Mouse (Mus musculus) activated CD4-positive, CD25-positive, alpha-beta regulatory T cell, adult 4 months (primary cell): ENCODE data around the gene Sec22b. TPM values are rescaled to one million over a fixed set of nuclear protein-coding genes. Genes with fewer than 3 reads are reported as not detected.

Experiments used
- ATAC-seq: one replicate; pipeline ENCODE4 v1.8.0; 2017
- polyA plus RNA-seq, 2 experiments: library from polyadenylated mRNA; unstranded; fragments of 100-300 nt; shearing (Covaris generic); gene quantifications; one replicate each; pipeline ENCODE4 v1.2.1; 2017

Sec22b gene
- 10 to 100 TPM; 73.7 to 77.3 TPM for polyA plus RNA-seq

DNA sequence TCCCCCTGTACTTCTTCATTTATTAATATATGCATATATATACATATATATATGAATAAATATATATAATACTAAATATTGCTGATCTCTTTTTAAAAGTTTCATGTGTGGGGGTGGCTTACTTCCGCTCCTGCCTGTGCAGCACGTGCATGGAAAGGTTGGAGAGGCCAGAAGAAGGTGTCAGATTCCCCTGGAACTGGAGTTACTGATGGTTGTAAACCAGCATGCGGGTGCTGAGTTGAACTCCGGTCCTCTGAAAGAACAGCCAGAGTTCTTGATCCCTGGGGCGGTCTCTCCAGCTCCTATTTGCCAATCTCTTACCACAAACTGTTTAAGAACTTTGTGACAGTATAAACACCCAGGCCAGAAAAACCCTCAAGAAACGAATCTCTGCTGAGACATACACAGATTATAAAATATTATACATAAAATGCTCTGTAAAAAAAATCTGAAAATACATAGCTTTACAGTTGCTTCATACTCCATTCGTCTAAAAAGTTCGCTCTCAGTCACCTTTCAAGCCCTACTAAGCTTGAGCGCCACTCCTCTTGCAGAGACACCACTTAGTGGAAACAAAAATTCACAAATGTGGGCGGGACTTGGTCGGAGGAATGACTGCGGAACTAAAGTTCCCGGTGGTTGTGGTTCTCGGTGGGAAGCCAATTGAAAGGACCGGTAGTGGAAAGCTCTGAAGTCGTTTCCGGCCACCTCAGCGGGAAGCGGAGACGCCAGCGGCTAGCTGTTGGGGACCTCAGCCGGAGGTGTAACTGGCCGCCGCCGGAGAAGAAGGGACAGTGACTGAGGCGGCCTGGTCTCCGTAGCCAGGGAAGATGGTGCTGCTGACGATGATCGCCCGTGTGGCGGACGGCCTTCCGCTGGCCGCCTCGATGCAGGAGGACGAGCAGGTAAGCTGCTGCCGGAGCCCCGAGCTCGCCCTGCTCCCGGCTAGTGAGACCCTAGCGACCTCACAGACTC lies at the start of gene Sec22b:
Sec22b (plus strand) TSS at position 675 of the 975 bp plus-strand sequence.
- peak; percentile 98 for ATAC-seq

DNA sequence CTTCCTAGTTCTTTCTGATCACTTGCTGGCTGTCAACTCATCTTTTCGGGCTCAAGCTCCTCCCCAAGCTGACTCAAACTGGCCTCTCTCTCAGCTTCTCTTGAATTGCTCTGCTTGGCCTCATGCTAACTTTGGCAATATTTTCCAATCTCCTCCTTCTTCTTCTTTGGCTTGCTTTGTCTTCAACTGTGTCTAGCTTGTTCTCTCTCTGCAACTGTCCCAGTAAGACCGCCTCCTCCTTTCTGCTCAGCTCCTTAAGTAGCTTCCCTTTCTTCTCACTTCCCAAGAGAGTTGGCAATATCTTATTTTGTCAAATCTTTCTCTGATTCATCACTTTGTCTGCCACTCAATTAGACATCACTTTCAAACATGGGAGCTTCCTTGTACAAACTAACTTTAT lies 49.2 kb upstream of the Sec22b start:
- ATAC-seq: no peak

DNA sequence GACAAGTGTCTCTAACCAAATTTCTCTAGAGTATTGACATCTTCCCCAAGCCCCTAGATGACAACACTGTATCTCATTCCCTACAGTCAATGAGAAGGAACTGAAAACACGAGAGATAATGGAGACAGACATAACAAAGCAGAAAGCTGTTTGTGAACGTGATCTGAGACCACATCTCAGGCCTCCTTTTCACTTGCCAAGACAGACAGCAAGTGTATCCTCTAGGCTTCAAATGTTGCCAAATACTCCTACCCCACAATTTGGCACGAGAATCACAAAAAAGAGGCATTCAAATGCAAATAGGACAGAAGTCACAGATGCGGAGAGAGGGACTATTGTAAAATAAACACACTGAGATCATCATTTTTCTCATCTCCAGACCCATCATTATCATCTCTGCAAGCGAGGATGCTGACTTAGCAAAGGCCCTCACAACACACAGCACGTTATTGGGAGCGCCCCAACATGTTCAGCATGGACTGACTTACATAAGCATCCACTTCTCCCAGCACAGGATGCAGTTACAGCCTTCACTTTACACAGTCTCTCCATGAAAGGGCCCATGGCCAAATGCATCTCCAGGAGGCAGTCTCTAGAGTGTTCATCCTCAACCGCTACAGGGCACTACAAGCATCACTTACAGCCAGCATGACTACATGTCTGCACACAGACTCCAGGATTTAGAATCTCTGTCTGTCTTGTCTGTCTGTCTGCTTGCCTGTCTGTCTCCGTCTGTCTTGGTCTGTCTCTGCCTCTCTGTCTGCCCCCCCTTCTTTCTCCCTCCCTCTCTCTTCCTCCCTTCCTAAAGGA lies 46.2 kb upstream of the Sec22b start:
- no peak for ATAC-seq

DNA sequence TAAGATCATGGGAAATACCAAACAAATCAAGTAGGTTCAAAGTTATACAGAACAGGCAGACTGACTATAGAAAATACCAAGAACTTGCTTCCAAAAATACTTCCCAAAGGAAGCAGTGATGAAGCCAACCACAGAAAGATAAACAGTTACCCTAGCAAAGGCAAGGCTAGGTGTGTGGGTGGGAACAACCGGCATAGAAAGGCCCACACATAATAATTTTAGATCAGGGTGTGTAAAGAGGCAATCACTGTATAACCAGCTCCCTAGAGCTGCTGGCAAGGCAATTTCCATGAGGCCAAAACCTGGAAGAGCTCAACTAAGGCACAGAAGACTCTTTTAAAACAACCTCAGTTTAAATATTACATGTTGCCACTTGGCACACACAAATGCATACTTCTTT lies 41.6 kb upstream of the Sec22b start:
- no peak for ATAC-seq

DNA sequence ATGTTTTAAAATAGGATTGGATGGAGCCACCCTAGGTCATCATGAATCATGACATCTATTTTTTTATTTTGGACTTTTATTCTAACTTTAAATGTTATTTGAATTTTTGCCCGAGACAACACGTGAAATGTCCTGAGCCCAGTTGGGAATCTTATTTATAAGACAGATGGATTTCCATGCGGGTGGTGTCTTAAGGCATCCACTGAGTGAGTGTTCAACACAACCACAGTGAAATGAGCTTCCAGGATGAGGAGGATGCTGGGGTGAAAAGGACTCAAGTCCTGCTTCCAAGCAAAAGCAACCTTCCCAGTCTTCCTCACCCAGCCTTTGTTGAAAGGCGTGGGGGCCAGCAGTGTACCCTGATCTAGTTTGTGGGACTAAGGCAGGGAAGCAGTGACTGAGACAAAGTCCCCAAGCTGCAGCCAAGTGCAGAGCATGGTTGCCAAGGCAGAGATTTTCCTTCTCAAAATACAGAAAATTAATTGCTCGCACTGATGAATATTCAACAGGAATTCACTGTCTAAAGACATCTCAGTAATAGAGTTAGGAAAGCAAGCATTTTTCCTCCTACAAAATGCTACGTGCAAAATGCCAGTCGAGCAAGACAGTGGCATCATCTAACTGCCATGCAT lies 40.1 kb upstream of the Sec22b start:
- no peak for ATAC-seq

DNA sequence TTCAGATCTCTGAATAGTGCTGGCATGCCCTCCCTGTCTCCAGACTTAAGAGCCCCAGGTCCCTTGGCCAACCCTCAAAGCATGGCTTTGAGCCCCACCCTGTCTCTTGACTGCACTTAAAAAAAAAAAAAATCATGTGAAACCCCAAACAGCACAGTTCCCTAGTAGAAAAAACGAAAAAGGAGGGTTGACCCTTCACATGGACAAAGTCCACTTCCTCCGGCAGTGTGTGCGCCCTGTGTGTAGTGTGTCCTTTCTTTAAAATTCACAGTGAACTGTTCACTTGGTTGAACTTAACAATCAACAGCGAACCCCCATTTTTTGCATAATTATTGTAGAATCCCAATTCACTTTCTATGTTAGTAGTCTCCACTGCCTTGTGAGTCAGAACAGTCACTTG lies 34.3 kb upstream of the Sec22b start:
- ATAC-seq: no peak

DNA sequence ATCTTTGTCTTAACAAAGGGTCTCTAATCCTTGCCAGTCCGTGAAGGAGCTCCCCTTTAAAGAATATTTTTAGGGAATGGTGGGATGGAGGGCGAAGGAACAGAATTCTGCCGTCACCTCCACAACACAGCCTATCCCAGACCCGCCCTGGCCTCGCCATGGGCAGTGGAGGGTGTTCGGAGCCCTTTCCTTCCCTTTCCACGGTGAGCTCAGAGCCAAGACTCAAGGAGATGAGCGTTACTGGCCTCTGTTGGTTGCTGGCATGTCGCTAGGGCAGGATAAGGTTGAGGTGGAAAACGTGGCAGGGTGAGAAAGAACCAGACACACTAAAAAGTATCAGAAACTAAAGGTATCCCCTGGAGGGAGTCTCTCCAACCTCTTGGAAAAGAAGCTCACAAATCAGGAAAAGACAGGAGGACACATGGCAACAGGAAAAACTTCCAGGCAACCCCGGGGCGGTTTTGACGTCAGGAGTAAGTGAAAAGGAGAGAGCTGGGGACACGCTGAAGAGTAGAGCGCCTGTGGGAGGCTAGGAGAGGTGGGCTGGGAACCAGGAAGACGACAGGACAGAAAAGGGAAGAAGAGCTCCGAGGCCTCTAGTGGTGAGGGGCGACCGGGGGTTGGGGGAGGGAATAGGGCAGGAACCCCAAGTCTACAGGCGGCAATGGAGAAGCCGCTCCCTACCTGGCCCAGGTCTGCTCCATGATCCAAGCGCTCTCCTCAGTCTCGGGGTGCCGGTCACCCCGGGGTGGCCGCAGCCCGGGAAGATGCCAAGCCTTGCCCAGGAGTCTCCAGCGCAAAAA lies 33.6 kb upstream of the Sec22b start:
- ATAC-seq: no peak

DNA sequence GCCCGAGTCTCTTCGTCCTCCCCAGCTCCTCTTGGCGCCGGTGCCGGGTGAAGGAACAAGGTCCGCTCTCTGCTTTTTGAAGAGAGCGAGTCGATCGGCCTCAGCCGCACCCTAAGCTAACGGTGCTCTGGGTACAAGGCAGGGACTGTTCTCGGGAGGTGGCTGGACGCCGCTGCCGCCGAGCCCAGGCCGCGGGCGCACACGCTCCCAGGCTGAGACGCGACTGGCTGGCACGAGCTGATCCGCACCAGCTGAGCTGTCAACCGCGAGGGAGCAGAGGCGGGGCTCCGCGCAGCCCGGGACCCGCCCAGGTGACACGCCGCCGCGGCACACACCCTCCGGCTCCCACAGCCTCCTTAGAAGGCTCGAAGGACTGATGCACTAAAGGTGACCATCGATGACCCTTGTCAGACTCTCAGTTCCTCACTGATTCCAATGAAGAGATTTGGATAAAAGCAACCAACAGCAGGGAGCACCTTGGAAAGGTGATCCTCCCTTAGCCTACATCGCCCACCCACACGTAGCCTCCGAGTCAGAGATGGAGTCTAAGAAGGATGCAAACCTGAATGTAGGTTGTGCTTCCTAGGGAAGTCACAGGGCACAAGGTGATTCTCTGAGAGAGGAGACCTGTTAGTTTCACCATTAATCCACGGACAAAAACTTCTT lies 32.8 kb upstream of the Sec22b start:
- ATAC-seq: peak; percentile 69

DNA sequence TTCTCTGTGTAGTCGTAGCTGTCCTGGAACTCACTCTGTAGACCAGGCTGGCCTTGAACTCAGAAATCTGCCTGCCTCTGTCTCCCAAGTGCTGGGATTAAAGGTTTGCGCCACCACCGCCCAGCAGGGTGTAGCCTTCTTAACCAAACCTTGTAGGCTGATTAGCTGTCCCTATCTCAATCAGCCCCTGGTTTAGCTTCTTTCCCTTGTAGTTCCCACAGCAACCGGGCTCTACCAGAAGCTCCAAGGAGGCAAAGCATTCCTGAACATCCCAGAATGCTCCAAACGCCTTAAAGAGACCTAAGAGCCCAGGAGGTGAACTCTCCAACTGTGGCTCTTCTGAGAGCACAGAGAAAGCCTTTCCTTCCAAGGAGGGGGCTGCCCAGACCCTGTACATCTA lies 32.3 kb upstream of the Sec22b start:
- no peak for ATAC-seq

DNA sequence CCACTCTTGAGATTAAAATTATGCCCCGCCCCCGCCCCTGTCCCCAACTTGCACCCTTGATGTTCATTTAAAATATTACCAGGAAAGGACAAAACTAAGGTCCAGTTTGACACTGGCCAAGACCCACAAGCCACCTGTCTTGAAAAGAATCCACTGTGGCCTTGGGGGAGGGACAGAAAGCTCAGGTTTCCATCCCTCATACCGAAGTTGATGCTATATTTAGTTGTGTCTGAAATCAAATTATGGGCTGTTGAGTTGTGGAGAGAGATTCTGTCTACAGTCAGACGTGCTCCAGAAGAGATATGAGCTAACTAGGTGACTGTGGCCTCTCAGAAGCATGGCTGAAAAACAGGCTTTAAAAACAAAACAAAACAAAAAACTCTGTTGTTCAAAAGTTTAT lies 31.3 kb upstream of the Sec22b start:
- no peak for ATAC-seq

DNA sequence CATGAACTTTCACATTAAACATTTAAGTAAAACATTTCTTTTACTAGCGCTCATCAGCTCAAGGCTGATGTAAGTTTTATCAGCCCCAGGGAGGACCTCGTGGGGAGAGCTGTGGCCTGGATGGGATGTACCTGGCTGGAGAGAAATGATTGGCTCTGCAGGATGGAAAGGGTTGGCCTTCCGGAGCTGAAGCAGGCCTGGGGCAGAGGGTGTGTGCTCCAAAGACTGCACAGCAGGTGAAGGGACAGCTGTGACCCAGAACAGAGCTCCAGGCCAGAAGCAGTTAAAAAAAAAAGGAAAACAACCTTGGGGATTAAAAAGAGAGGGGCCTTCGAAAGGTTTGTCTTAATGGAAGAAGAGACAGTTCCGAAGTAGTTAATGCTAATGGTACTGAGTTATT lies 26.2 kb upstream of the Sec22b start:
- no peak for ATAC-seq

DNA sequence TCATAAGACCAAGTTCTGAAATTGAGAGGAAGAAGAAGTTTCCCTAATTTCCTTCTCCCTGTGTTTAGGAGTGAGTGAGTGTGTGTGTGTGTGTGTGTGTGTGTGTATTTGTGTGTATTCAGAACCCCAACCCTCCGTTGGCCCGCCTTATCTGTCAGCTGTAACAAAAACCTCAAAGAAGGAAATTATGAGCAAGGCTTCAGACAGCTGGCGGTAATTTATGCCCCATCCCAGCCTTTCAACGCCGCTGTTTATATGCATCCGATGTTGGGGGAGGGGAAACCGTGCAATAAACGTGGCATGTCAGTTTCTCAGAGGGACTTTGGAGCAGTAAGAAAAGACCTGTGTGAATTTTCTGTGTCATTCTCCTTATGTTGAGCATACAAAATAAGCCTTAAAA lies 24.7 kb upstream of the Sec22b start:
- ATAC-seq: no peak

DNA sequence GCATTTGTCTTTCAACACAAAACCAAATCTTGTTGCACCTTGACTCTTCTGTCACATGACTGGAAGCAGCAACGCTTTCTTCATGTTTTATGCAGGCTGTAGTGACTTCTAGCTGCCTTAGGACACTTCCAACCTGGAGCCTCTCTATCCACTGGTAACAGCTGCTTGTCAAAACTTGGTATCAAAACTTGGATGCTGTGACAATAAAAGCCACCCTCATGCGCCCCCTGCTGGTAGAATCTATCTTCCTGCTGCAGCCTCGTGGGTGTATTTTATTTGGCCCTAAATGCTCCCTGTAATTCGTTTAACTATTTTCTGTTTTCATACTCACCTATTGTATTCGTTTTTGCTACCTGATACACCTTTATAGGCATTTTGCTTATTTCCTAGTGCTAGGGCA lies 21.8 kb upstream of the Sec22b start:
- ATAC-seq: peak; percentile 63

DNA sequence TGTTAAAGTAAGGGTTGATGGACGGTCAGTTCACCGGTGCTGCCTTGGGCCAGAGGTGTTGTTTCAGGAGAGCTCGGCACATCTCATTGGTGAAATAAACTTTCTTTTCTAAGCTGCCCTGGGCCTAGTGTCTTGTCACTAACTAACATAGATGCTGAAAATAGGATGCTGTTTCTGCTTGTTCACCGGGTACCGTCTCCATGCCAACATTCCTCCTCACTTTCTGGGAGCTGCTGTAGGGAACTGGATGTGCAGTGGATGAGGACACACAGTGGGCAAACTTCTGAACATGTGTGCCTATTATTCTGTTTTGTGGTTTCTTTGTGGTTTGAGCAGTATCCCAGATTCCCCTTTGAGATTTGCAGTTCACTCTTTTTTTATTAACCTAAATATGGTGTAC lies 19.4 kb upstream of the Sec22b start:
- ATAC-seq: no peak

DNA sequence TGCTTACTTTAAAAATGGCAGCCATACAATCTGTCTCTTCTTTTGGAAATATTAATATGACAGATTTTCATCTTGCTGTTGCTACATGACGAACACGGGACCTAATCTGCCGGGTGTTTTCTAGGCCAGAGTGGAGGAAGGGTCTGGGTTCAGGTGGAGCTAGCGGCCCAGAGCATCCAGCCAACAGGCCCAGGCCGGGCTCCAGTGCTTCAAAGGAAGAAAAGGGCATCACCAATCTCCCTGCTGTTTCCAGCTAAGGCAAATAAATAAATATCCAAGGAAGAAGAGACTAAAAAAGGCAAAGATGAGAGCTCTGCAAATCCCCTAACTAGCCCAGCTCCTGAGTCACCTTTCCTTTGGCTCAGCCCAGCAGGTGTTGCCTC lies 13.2 kb upstream of the Sec22b start:
- no peak for ATAC-seq

DNA sequence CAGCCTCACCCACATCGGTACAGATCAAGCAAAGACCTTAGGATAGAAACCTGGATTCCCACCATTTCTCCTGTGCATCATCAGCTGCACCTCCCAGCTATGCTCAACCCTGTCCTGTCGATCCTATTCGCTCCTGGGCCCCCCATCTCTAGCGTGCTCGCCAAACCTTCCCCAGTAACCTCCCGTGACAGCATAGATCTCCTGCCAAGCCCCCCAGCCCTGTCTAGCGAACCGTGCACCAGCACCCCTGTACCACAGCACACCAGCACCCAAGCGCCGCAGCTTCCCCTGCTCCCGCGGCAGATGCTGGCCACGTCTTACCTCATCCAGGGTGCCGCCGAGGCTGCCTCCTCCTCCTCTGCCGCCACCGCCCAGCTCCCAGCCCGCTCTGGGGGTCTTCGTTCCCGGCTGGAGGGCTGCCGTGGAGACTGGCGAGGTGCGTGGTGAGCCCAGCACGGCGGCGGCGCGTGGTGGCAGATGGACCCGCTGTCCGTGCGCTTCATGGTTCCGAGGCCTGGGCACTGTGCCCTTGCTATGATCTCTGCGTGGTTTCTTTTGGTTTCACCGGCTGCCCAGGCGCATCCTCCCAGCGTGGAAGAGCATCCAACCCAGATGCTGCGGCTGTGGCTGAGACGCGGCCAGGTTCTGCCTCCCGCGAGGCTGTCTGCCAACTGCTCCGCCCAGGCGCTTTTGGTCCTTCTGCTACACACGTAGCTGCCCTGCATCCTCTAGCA lies 12.7 kb upstream of the Sec22b start, which contains the start of gene Pde4dip:
Pde4dip (minus strand) TSS at position 540 of the 734 bp plus-strand sequence.
- ATAC-seq: no peak

DNA sequence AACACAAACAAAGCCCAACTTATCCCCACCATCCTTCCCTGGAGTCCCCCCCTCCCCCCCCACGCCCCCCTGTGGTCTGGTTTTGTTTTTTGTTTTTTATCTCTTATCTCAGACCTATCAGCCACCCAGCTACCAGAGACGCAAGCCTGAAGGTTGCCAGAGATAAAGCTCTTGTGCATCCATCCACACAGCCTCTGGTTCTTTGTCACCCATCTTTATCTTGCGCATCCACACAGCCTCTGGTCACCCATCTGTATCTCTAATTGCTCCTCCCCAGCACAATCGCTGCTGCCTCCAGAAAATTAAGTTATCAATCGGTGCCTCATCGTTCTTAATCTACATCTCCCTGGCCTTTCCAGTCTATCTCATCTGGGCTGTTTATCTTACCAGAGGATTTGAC lies 10.8 kb upstream of the Sec22b start:
- no peak for ATAC-seq

DNA sequence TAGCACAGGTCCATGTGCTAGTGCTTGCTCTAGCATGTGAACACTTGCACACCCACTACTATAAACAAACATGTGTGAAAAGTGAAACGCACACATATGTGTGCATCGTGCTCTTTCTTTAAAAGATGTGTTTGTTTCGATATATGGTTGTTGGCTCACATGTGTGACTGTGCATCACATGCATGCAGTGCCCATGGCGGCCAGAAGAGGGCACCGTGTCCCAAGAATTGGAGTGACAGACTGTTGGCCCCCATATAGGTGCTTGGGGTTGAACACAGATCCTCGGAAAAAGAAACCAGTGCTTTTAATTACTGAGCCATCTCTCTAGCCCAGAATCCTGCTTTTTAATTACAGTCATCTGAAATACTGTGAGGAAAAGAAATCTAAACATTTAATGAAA lies 6.3 kb upstream of the Sec22b start:
- ATAC-seq: no peak

DNA sequence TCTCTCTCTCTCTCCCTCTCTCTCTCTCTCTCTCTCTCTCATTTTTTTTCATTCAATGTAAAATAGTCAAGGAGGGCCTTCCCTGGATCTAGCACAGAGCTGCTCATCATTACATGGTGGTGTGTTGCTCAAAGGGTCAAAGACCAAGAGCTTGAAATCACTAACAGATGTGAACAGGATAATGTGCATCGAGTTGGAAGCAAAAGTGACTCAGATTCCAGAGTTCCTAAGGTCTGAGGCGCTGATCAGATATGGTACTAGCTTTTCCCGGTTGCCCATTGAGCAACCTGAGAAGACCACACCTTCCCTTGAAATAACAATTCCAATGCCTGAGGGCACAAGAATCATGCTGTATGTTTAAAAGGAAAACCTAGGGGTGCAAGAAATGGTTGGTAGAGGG lies 2.6 kb upstream of the Sec22b start:
- ATAC-seq: no peak

DNA sequence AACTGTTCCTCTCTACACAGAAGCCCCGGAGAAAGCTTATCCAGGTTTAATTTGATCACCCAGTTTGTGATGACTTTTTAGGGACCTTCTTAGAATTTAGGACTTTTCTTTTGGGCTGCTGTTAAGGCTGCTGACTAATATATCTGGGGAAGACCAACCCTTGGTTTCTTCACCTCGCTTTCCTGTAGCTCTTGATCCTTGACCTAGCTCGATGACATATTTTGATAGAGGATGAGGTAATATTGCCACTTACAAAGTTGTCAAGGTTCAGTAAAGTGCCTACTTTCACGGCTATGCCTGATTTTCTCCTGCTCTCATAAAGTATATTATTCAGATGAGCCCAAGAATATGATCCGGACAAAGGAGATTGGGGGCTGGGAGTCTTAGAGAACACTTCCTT lies 596 bp downstream of the Sec22b start:
- ATAC-seq: no peak

DNA sequence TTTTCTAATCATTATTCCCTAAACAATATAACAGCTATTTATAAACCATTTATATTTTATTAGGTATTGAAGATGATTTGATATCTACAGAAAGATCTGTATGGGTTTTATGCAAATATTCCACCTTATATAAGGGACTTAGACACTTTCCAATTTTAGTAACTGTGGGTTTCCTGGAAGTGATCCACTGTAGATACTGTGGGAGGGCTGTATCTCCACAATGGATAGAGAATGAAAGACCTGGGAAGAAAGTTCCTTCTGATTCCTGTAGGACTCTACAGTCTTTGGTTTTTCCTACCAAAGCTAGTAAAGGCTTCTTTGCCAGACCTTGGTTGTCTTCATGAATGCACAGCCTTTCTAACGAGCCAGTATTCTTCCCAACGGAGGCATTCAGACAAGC lies 8.7 kb downstream of the Sec22b start:
- ATAC-seq: no peak
